Mouse (Mus musculus): Measurements from ENCODE around the gene Npdc1. TPM values are rescaled to one million over a fixed set of nuclear protein-coding genes. Genes with fewer than 3 reads are reported as not detected.
A peak's percentile ranks its signal among the peaks of the same experiment; 100 is the strongest.

Gene Npdc1
- polyA plus RNA-seq, 1 experiment = 79.9 TPM

GRCm38 (mm10) chr2:25365091-25365761 is 33.9 kb upstream of the Npdc1 start, which contains the start of gene Uap1l1:
Gene Uap1l1, minus strand, starts transcription at chr2:25365682.
- Histone ChIP-seq H3ac (ENCODE audit: control insufficient read depth, insufficient read length, low read depth) (peak within 1 kb of the TSS; percentile 87), H3K79me2 (ENCODE audit: control insufficient read depth, insufficient read depth) (peaks cover 16% of the 10 kb centered on the region), H3K4me3 (ENCODE audit: insufficient read depth, poor library complexity, severe bottlenecking) (peak within 1 kb of the TSS; percentile 65), H3K79me3 (ENCODE audit: low read depth) (no peaks in the 10 kb centered on the region), H3K27me3 (ENCODE audit: control insufficient read depth, insufficient read depth, insufficient read length) (no peaks in the 10 kb centered on the region), H3K36me3 (ENCODE audit: control insufficient read depth, insufficient read depth) (peaks cover 30% of the 10 kb centered on the region)
- no peak for TF ChIP-seq MAX (IDR thresholded peaks at IDR 0.05)
- TF ChIP-seq USF1 (IDR thresholded peaks at IDR 0.05; ENCODE audit: low read depth) = peak; percentile 75

DNA sequence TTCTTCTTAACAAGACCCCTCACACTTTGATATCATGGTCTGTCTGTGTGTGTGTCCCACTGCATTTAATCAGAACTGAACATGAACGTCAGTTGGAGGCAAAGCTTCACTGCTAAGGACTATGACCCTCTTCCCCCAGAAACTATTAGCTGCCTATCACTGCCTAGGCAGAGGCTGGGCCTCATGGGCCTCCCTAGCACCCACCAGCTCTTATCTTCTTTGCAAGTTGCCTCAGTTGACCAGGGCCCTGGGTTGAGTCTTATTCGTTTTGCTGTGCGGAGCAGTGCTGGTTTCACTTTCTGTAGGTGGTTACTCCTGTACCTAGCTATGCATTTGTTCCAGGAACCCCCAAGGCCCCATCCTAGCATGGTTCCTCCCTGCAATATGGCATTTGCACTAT is 29.2 kb upstream of the Npdc1 start:
- Histone ChIP-seq H3K79me2 (ENCODE audit: control insufficient read depth, insufficient read depth) (peaks cover 23% of the 10 kb centered on the region), H3ac (ENCODE audit: control insufficient read depth, insufficient read length, low read depth) (no peak overlapping the region), H3K79me3 (ENCODE audit: low read depth) (peaks cover 3% of the 10 kb centered on the region), H3K4me3 (ENCODE audit: insufficient read depth, poor library complexity, severe bottlenecking) (no peak overlapping the region), H3K27me3 (ENCODE audit: control insufficient read depth, insufficient read depth, insufficient read length) (no peaks in the 10 kb centered on the region), H3K36me3 (ENCODE audit: control insufficient read depth, insufficient read depth) (no peaks in the 10 kb centered on the region)
- TF ChIP-seq CTCF (IDR thresholded peaks at IDR 0.05; ENCODE audit: control insufficient read depth, insufficient read depth, insufficient read length) (no peak), MAX (IDR thresholded peaks at IDR 0.05) (no peak), MYOG (IDR thresholded peaks at IDR 0.05; ENCODE audit: control insufficient read depth, extremely low read depth, insufficient read length) (no peak), MYOD1 (IDR thresholded peaks at IDR 0.05; ENCODE audit: control insufficient read depth, insufficient read length, low read depth) (no peak), FOSL1 (IDR thresholded peaks at IDR 0.05; ENCODE audit: insufficient read depth, low read length, poor library complexity, severe bottlenecking) (no peak), USF1 (IDR thresholded peaks at IDR 0.05; ENCODE audit: low read depth) (no peak), CEBPB (IDR thresholded peaks at IDR 0.05; ENCODE audit: low read depth) (no peak)

DNA sequence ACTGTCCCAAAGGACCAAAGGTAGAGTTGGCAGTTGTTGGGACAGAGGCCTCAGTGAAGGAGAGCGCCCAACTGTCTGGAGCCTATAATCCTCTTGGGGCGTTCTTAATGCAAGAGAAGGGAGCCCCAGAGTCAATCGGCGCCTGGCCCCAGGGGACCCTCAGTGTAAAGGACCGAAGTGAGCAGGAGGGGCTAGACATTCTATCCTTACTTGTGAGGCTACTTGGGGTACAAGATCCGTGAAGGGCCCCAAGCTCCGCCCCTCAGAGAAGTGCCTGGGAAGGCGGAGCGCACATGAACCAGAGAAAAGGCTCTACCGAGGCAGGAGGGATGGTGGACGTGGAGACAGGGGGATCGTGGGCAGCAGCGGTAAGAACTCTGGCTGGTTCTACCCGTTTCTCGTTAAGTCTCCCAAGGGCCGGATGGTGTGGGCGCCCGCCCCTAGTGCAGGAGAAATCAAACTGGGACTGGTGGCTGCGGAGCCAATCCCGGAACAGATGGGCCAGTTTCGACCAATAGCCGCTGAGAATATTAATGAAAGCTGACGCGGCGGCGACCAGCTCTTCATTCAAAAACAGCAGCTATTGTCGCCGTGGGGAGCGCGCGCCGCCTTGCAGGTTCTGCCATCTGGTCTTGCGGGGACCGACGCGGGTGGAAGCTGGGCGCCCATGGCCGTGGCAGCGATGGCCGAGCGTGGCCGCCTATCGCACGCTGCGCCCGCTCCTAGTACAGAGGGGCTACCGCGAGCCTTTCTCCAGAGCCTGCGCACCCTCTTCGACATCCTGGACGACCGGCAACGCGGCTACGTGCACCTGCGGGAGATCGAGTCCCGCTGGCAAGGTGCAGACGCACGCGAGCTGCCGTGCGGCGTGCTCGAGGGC is 27.1 kb upstream of the Npdc1 start, which contains the start of gene Sapcd2:
Gene Sapcd2 (plus strand): TSS at position 558 of the 880 bp plus-strand sequence.
- H3K4me3 ChIP-seq (ENCODE audit: insufficient read depth, poor library complexity, severe bottlenecking) = peak within 1 kb of the TSS; percentile 79
- peaks cover 3% of the 10 kb centered on the region for H3K79me3 ChIP-seq (ENCODE audit: low read depth)
- peaks cover 15% of the 10 kb centered on the region for H3K36me3 ChIP-seq (ENCODE audit: control insufficient read depth, insufficient read depth)
- no peaks in the 10 kb centered on the region for H3K27me3 ChIP-seq (ENCODE audit: control insufficient read depth, insufficient read depth, insufficient read length)
- no peak for TF ChIP-seq CEBPB (IDR thresholded peaks at IDR 0.05; ENCODE audit: low read depth)
- no peak for TF ChIP-seq MAX (IDR thresholded peaks at IDR 0.05)
- H3ac ChIP-seq (ENCODE audit: control insufficient read depth, insufficient read length, low read depth) = peak within 1 kb of the TSS; percentile 75
- H3K79me2 ChIP-seq (ENCODE audit: control insufficient read depth, insufficient read depth) = peaks cover 22% of the 10 kb centered on the region

GRCm38 (mm10) chr2:25372644-25373391 is 26.3 kb upstream of the Npdc1 start:
- peak overlapping the region; percentile 79 for H3K4me3 ChIP-seq (ENCODE audit: insufficient read depth, poor library complexity, severe bottlenecking)
- peaks cover 22% of the 10 kb centered on the region for H3K79me2 ChIP-seq (ENCODE audit: control insufficient read depth, insufficient read depth)
- H3K36me3 ChIP-seq (ENCODE audit: control insufficient read depth, insufficient read depth) = peaks cover 21% of the 10 kb centered on the region

GRCm38 (mm10) chr2:25373431-25373830 is 25.7 kb upstream of the Npdc1 start:
- Histone ChIP-seq H3K79me2 (ENCODE audit: control insufficient read depth, insufficient read depth) (peaks cover 22% of the 10 kb centered on the region), H3ac (ENCODE audit: control insufficient read depth, insufficient read length, low read depth) (peak overlapping the region; percentile 75), H3K4me3 (ENCODE audit: insufficient read depth, poor library complexity, severe bottlenecking) (peak overlapping the region; percentile 79), H3K79me3 (ENCODE audit: low read depth) (peaks cover 3% of the 10 kb centered on the region), H3K36me3 (ENCODE audit: control insufficient read depth, insufficient read depth) (peaks cover 27% of the 10 kb centered on the region), H3K27me3 (ENCODE audit: control insufficient read depth, insufficient read depth, insufficient read length) (no peaks in the 10 kb centered on the region)
- no peak for TF ChIP-seq FOSL1 (IDR thresholded peaks at IDR 0.05; ENCODE audit: insufficient read depth, low read length, poor library complexity, severe bottlenecking)
- TF ChIP-seq MAX (IDR thresholded peaks at IDR 0.05) = no peak
- no peak for TF ChIP-seq CEBPB (IDR thresholded peaks at IDR 0.05; ENCODE audit: low read depth)
- no peak for TF ChIP-seq MYOD1 (IDR thresholded peaks at IDR 0.05; ENCODE audit: control insufficient read depth, insufficient read length, low read depth)
- TF ChIP-seq USF1 (IDR thresholded peaks at IDR 0.05; ENCODE audit: low read depth) = no peak
- TF ChIP-seq MYOG (IDR thresholded peaks at IDR 0.05; ENCODE audit: control insufficient read depth, extremely low read depth, insufficient read length) = no peak
- TF ChIP-seq CTCF (IDR thresholded peaks at IDR 0.05; ENCODE audit: control insufficient read depth, insufficient read depth, insufficient read length) = no peak

More at GRCm38 (mm10) chr2:25372644-25373391, 26.3 kb upstream of the Npdc1 start:
- peaks cover 3% of the 10 kb centered on the region for H3K79me3 ChIP-seq (ENCODE audit: low read depth)
- TF ChIP-seq FOSL1 (IDR thresholded peaks at IDR 0.05; ENCODE audit: insufficient read depth, low read length, poor library complexity, severe bottlenecking) = no peak
- no peak for TF ChIP-seq USF1 (IDR thresholded peaks at IDR 0.05; ENCODE audit: low read depth)
- no peak for TF ChIP-seq MYOD1 (IDR thresholded peaks at IDR 0.05; ENCODE audit: control insufficient read depth, insufficient read length, low read depth)
- TF ChIP-seq MYOG (IDR thresholded peaks at IDR 0.05; ENCODE audit: control insufficient read depth, extremely low read depth, insufficient read length) = no peak
- TF ChIP-seq MAX (IDR thresholded peaks at IDR 0.05) = no peak
- no peak for TF ChIP-seq CEBPB (IDR thresholded peaks at IDR 0.05; ENCODE audit: low read depth)
- no peaks in the 10 kb centered on the region for H3K27me3 ChIP-seq (ENCODE audit: control insufficient read depth, insufficient read depth, insufficient read length)
- H3ac ChIP-seq (ENCODE audit: control insufficient read depth, insufficient read length, low read depth) = peak overlapping the region; percentile 75

Data from C2C12 (cell line).